Mouse (Mus musculus) cortical plate, adult 2 months (tissue): ENCODE results near the gene Cbx7. TPM values are rescaled to one million over a fixed set of nuclear protein-coding genes. Genes with fewer than 3 reads are reported as not detected.
A peak's percentile ranks its signal among the peaks of the same experiment; 100 is the strongest.

Experiments
- H3K27ac ChIP-seq: fragments of 200-500 bp; 2 replicates; pipeline ENCODE4 v1.5.1; 2012; ENCODE audit warnings: low read length, control low read depth, inconsistent platforms; ENCODE audit not compliant: insufficient read depth
- H3K4me1 ChIP-seq: fragments of 200-500 bp; 2 replicates; pipeline ENCODE4 v1.6.1; 2011; ENCODE audit warnings: low read length; ENCODE audit not compliant: control insufficient read depth, insufficient read depth
- H3K4me3 ChIP-seq: fragments of 200-500 bp; 2 replicates; pipeline ENCODE4 v1.5.1; 2011; ENCODE audit warnings: mild to moderate bottlenecking, low read length, control low read depth; ENCODE audit not compliant: insufficient read depth
- CTCF ChIP-seq: fragments of 200-500 bp; IDR thresholded peaks from 2 replicates; pipeline ENCODE4 v1.5.1; 2011; ENCODE audit warnings: mild to moderate bottlenecking, control low read depth, low read length; ENCODE audit not compliant: insufficient read depth; ENCODE audit errors: extremely low read depth
- POLR2A ChIP-seq: fragments of 200-500 bp; IDR thresholded peaks from 2 replicates; pipeline ENCODE4 v1.6.1; 2011; ENCODE audit warnings: mild to moderate bottlenecking, low read length, control low read depth; ENCODE audit not compliant: insufficient read depth; ENCODE audit errors: extremely low read depth
- polyA plus RNA-seq: library from polyadenylated mRNA; depleted of rRNA; stranded (reverse); fragments of >200 nt; gene quantifications from 2 replicates; pipeline ENCODE4 v1.2.3, GENCODE M21; 2012

The Cbx7 gene
- polyA plus RNA-seq, 1 experiment, result 58.4 TPM

DNA sequence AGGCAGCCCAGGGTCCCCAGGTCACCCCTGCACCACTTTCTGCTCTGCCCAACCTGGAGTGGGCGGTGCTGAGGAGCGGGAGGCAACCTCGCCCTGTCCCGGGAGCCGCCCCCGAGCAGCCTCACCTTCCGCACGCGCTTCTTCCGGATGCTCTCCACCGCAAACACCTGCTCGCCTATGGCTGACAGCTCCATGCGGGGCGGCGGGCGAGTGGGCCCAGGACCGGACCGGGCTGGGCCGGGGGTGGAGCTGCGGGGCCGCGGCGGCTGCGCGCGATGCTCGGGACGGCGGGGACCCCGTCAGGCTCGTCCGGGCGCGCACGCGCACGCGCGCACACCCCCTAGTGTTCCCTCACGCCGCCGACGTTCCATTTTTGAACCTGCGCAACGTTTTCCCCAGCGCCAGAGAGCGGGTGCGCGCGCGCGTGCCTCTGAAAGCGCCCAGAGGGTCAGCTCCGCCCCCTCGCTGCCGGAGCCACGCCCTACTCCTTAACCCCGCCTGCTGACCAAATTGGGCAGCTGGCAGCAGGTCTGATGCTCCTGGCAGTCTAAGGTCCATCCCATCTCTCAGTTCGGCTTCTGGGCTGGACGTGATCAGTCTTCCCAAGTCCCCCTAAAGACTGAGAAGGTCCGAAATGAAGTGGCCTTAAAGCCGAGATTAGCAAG is 38.5 kb downstream of the Cbx7 start:
- Histone ChIP-seq H3K4me3 (peak overlapping the region; percentile 61), H3K4me1 (peaks cover 4% of the 10 kb centered on the region; the same call in 1 of the 2 replicates), H3K27ac (peak overlapping the region; percentile 27; the same call in 1 of the 2 replicates)
- TF ChIP-seq POLR2A (no peak), CTCF (no peak)

- peak overlapping the region; percentile 61 for H3K4me3 ChIP-seq
- no peak overlapping the region for H3K27ac ChIP-seq
- peaks cover 6% of the 10 kb centered on the region; the same call in 1 of the 2 replicates for H3K4me1 ChIP-seq
- TF ChIP-seq CTCF, result no peak
- TF ChIP-seq POLR2A, result no peak
These were observed 39.3 kb downstream of the Cbx7 start for GRCm38 (mm10) chr15:79931496-79932141.

DNA sequence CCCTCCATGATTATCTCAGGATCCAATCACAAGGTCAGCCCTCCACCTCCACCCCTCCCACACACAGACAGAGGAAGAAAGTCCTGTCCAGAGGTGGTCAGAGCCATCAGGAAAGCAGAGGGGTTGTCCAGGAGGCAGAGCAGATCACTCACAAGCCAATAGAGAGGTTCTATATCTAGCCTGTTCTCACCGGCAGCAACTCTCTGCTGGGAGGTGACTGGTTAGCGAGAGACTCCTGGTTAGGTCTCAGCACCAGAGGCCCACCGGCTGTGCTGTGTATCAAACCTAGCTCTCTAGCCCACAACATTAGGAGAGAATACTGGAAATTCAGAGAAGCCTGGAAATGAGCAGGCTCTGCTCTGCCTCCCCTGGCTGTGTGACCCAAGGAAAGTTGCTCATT is 41.2 kb downstream of the Cbx7 start:
- no peak overlapping the region for H3K27ac ChIP-seq
- peaks cover 6% of the 10 kb centered on the region; the same call in 1 of the 2 replicates for H3K4me1 ChIP-seq
- no peak overlapping the region for H3K4me3 ChIP-seq
- TF ChIP-seq POLR2A, result no peak
- no peak for TF ChIP-seq CTCF

DNA sequence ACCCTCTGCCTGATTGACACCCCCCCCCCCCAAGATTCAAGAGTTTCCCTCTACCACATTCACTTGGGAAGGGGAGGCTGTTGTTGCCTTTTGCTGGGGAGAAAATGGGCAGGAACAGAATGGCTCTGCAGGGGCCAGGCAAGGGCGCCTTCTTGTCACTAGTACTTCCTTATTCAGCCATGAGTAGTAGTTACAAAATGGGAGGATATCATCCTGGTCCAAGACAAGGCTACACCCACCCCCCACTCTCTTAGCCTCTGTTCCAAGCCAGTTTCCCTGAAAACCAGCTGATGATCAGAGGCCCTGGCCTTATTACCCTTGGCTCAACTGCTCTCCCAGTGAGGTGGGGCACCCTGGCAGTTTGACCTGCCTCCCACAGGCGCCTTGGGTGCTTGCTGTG is 42.2 kb downstream of the Cbx7 start:
- Histone ChIP-seq H3K4me3 (no peak overlapping the region), H3K4me1 (peaks cover 6% of the 10 kb centered on the region; the same call in 1 of the 2 replicates), H3K27ac (no peak overlapping the region)
- no peak for TF ChIP-seq POLR2A
- no peak for TF ChIP-seq CTCF

- H3K4me3 ChIP-seq, result no peak overlapping the region; the same call in 1 of the 2 replicates
- TF ChIP-seq POLR2A (no peak), CTCF (no peak)
- peaks cover 6% of the 10 kb centered on the region; the same call in 1 of the 2 replicates for H3K4me1 ChIP-seq
- H3K27ac ChIP-seq, result peak overlapping the region; percentile 93
These were observed 42.6 kb downstream of the Cbx7 start for GRCm38 (mm10) chr15:79928316-79928715.

- Histone ChIP-seq H3K4me3 (peak overlapping the region; percentile 37), H3K4me1 (peaks cover 6% of the 10 kb centered on the region; the same call in 1 of the 2 replicates), H3K27ac (peak overlapping the region; percentile 93)
- TF ChIP-seq CTCF (no peak), POLR2A (peak; percentile 70)
These were observed 43.2 kb downstream of the Cbx7 start for GRCm38 (mm10) chr15:79927637-79928122.

DNA sequence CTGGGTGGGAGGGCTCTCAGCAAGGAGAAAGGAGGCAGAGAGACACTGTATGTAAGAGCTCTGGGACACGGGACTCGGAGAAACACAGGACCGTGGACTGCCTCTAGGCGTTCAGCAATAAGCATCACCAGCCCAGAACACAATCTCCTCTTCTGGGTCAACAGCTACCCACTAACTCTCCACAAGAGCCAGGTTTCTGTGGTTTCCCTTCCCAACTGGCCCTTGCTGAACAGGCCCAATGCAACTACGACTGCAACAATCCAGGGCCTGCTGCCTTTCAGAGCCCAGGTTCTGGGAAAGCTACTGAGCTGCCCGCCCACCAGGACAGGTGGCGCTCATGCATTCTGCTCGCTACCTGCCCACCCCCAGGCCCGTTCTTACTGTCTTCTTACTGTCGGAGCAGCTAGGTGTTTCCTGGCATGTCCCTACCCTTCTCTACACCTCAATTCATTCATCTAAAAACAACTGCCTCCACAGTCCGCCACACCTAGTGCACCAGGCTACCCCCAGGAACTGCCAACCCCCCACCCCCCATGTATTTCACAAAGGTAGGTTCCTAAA is 44.0 kb downstream of the Cbx7 start:
- Histone ChIP-seq H3K4me3 (no peak overlapping the region; the same call in 1 of the 2 replicates), H3K27ac (peak overlapping the region; percentile 65), H3K4me1 (peaks cover 4% of the 10 kb centered on the region; the same call in 1 of the 2 replicates)
- TF ChIP-seq POLR2A, result no peak
- no peak for TF ChIP-seq CTCF

DNA sequence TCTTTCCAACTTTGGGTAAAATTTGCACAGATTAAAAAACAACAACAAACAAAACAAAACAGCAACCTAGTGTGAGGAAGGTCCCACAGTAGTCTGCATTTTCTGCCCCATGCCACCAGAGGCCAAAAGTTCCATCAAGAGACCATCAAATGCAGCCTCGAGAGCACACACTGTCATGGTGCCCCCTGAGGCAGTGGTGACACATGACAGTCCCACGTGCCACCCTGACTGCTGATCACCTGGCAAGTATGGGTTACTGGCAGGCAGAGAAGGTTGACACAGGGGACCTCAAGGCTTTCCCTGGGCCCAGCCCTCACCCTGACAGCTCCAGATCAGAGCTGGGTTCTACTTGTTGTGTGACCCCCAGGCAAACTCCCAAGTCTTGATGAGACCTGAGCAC is 51.1 kb downstream of the Cbx7 start:
- TF ChIP-seq POLR2A (no peak), CTCF (no peak)
- Histone ChIP-seq H3K4me1 (no peaks in the 10 kb centered on the region), H3K4me3 (no peak overlapping the region), H3K27ac (no peak overlapping the region)

GRCm38 (mm10) chr15:79918485-79918884 is 52.4 kb downstream of the Cbx7 start:
- H3K4me3 ChIP-seq, result no peak overlapping the region
- TF ChIP-seq CTCF (no peak), POLR2A (no peak)
- no peak overlapping the region for H3K27ac ChIP-seq
- H3K4me1 ChIP-seq, result no peaks in the 10 kb centered on the region
